Mouse (Mus musculus): Measurements from ENCODE around the gene Ccdc85c. TPM values are rescaled to one million over a fixed set of nuclear protein-coding genes. Genes with fewer than 3 reads are reported as not detected.

The Ccdc85c gene
- total and polyA plus RNA-seq, 2 experiments from 2014 or later = 19.9 to 89.6 TPM

- Histone ChIP-seq H3K36me3 (ENCODE audit: insufficient read depth, low read length) (peaks cover 44% of the 10 kb centered on the region), H3K4me2 (ENCODE audit: low read depth, low read length, poor library complexity, severe bottlenecking) (no peak overlapping the region), H3K4me3 (ENCODE audit: low read depth, low read length) (no peak overlapping the region), H3K27me3 (ENCODE audit: insufficient read depth, low read length) (no peaks in the 10 kb centered on the region), H3K9ac (replicated peaks; ENCODE audit: low read length, poor library complexity, severe bottlenecking) (no peak overlapping the region), H3K27ac (ENCODE audit: low read depth, low read length) (no peak overlapping the region), H3K4me1 (ENCODE audit: insufficient read depth, low read length) (no peaks in the 10 kb centered on the region), H3K9me3 (ENCODE audit: low read length) (no peaks in the 10 kb centered on the region)
- ATAC-seq (ENCODE audit: low FRiP score) (no peak), DNase-seq (ENCODE audit: low spot score) (no peak)
- TF ChIP-seq CTCF (IDR thresholded peaks at IDR 0.05) = peak; percentile 39
- WGBS = 92% methylated on average over 6 of the region's 6 CpGs
Measured at GRCm38 (mm10) chr12:108187541-108188091, 87.6 kb downstream of the Ccdc85c start.

DNA sequence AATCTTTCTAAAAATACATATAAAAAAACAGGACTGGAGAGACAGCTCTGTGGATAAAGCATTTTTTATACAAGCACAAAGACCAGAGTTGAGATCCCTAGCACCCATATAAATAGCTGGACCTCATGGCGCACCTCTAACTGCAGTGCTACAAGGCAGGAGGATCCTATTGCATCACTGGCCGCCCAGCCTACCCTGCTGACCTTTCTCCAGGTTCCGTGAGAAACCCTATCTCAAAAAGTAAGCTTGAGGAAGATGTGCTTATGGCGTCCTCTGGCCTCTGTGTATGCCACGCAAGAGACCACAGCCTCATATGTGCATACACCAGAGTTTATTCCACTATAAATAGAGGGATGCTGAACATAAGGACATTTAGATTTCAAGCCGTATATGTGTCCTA lies 93.5 kb downstream of the Ccdc85c start:
- Histone ChIP-seq H3K27ac (ENCODE audit: low read depth, low read length) (no peak overlapping the region), H3K36me3 (ENCODE audit: insufficient read depth, low read length) (peaks cover 17% of the 10 kb centered on the region), H3K27me3 (ENCODE audit: insufficient read depth, low read length) (no peaks in the 10 kb centered on the region), H3K9ac (replicated peaks; ENCODE audit: low read length, poor library complexity, severe bottlenecking) (no peak overlapping the region), H3K4me2 (ENCODE audit: low read depth, low read length, poor library complexity, severe bottlenecking) (no peak overlapping the region), H3K4me3 (ENCODE audit: low read depth, low read length) (no peak overlapping the region), H3K9me3 (ENCODE audit: low read length) (no peaks in the 10 kb centered on the region), H3K4me1 (ENCODE audit: insufficient read depth, low read length) (0 out of 2 replicates have a peak, but pooled peaks cover 3% of the 10 kb centered on the region)
- 94% methylated on average over 6 of the region's 6 CpGs for WGBS
- ATAC-seq (ENCODE audit: low FRiP score) (no peak), DNase-seq (ENCODE audit: low spot score) (no peak)
- no peak for TF ChIP-seq CTCF (IDR thresholded peaks at IDR 0.05)

GRCm38 (mm10) chr12:108179321-108180266 lies 95.6 kb downstream of the Ccdc85c start, which contains the start of gene Ccnk:
Ccnk (plus strand) TSS chr12:108179579.
- peak within 1 kb of the TSS; percentile 99 for H3K4me3 ChIP-seq (ENCODE audit: low read depth, low read length)
- peak; percentile 50 for TF ChIP-seq CTCF (IDR thresholded peaks at IDR 0.05)
- H3K9me3 ChIP-seq (ENCODE audit: low read length) = no peaks in the 10 kb centered on the region
- H3K27me3 ChIP-seq (ENCODE audit: insufficient read depth, low read length) = no peaks in the 10 kb centered on the region
- H3K27ac ChIP-seq (ENCODE audit: low read depth, low read length) = peak within 1 kb of the TSS; percentile 86
- 0 out of 2 replicates have a peak, but pooled peaks cover 3% of the 10 kb centered on the region for H3K4me1 ChIP-seq (ENCODE audit: insufficient read depth, low read length)
- peak within 1 kb of the TSS; percentile 93 for H3K9ac ChIP-seq (replicated peaks; ENCODE audit: low read length, poor library complexity, severe bottlenecking)
- under 1% methylated on average over 72 of the region's 82 CpGs for WGBS
- H3K4me2 ChIP-seq (ENCODE audit: low read depth, low read length, poor library complexity, severe bottlenecking) = peak within 1 kb of the TSS; percentile 86
- DNase-seq (ENCODE audit: low spot score) (peak; percentile 100), ATAC-seq (ENCODE audit: low FRiP score) (peak; percentile 99)
- H3K36me3 ChIP-seq (ENCODE audit: insufficient read depth, low read length) = 0 out of 2 replicates have a peak, but pooled peaks cover 9% of the 10 kb centered on the region

- ATAC-seq (ENCODE audit: low FRiP score) (no peak), DNase-seq (ENCODE audit: low spot score) (no peak)
- H3K27me3 ChIP-seq (ENCODE audit: insufficient read depth, low read length) = no peaks in the 10 kb centered on the region
- H3K36me3 ChIP-seq (ENCODE audit: insufficient read depth, low read length) = 0 out of 2 replicates have a peak, but pooled peaks cover 9% of the 10 kb centered on the region
- no peak for TF ChIP-seq CTCF (IDR thresholded peaks at IDR 0.05)
- 0 out of 2 replicates have a peak, but pooled peaks cover 3% of the 10 kb centered on the region for H3K4me1 ChIP-seq (ENCODE audit: insufficient read depth, low read length)
- peak within 1 kb of the TSS; percentile 86 for H3K4me2 ChIP-seq (ENCODE audit: low read depth, low read length, poor library complexity, severe bottlenecking)
- H3K27ac ChIP-seq (ENCODE audit: low read depth, low read length) = peak within 1 kb of the TSS; percentile 86
- WGBS = no CpG with 5 or more reads among the region's 9 CpGs
- peak within 1 kb of the TSS; percentile 93 for H3K9ac ChIP-seq (replicated peaks; ENCODE audit: low read length, poor library complexity, severe bottlenecking)
- no peaks in the 10 kb centered on the region for H3K9me3 ChIP-seq (ENCODE audit: low read length)
- peak within 1 kb of the TSS; percentile 99 for H3K4me3 ChIP-seq (ENCODE audit: low read depth, low read length)
Measured at GRCm38 (mm10) chr12:108179246-108179320, 96.1 kb downstream of the Ccdc85c start, which contains the start of gene Setd3. Setd3 (minus strand) TSS chr12:108179314.

- ATAC-seq (ENCODE audit: low FRiP score) (peak; percentile 12), DNase-seq (ENCODE audit: low spot score) (peak; percentile 59)
- Histone ChIP-seq H3K36me3 (ENCODE audit: insufficient read depth, low read length) (0 out of 2 replicates have a peak, but pooled peaks cover 9% of the 10 kb centered on the region), H3K9ac (replicated peaks; ENCODE audit: low read length, poor library complexity, severe bottlenecking) (peak overlapping the region; percentile 91), H3K9me3 (ENCODE audit: low read length) (no peaks in the 10 kb centered on the region), H3K4me1 (ENCODE audit: insufficient read depth, low read length) (0 out of 2 replicates have a peak, but pooled peaks cover 3% of the 10 kb centered on the region), H3K4me2 (ENCODE audit: low read depth, low read length, poor library complexity, severe bottlenecking) (peak overlapping the region; percentile 83), H3K27ac (ENCODE audit: low read depth, low read length) (peak overlapping the region; percentile 86), H3K4me3 (ENCODE audit: low read depth, low read length) (peak overlapping the region; percentile 99), H3K27me3 (ENCODE audit: insufficient read depth, low read length) (no peaks in the 10 kb centered on the region)
- WGBS = under 1% methylated on average over 69 of the region's 103 CpGs
- no peak for TF ChIP-seq CTCF (IDR thresholded peaks at IDR 0.05)
Measured at GRCm38 (mm10) chr12:108178331-108179245, 96.6 kb downstream of the Ccdc85c start.
